Mouse (Mus musculus): ENCODE measurements around the gene Synj2.

GRCm38 (mm10) chr17:6005638-6006471 is 64.8 kb downstream of the Synj2 start:
- TF ChIP-seq POLR2A (IDR thresholded peaks at IDR 0.05; ENCODE audit: borderline replicate concordance, extremely low read depth, insufficient read depth, insufficient read length, poor library complexity, severe bottlenecking) (no peak), CTCF (IDR thresholded peaks at IDR 0.05; ENCODE audit: borderline replicate concordance, extremely low read depth, insufficient read depth, insufficient read length) (no peak)

Data from brain, embryonic 14.5 days (tissue).